Mouse (Mus musculus): ENCODE results near the gene Bcl11a.
A peak's percentile ranks its signal among the peaks of the same experiment; 100 is the strongest.

The Bcl11a gene

GRCm38 (mm10) chr11:24158026-24158425 lies 80.2 kb downstream of the Bcl11a start:
- no peak for DNase-seq (ENCODE audit: low spot score in 2 of 2)

DNA sequence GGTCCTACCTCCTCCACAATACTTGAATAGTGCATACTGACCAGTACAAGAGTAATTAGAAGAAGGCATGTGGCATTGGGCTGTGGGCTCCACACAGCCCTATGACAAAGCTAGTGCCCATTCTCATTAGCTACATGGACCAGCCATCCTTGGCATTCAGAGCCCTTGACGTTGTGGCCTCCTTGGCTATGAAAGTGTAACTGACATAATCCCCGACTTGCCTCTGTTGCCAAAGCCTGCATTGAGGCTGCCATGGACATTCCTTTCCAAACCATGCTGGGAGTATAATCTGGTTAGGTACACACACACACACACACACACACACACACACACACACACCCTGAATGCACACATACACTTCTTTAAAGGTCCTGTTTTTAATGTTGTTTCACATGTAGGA lies 81.8 kb downstream of the Bcl11a start:
- no peak for DNase-seq (ENCODE audit: low spot score in 2 of 2)

DNA sequence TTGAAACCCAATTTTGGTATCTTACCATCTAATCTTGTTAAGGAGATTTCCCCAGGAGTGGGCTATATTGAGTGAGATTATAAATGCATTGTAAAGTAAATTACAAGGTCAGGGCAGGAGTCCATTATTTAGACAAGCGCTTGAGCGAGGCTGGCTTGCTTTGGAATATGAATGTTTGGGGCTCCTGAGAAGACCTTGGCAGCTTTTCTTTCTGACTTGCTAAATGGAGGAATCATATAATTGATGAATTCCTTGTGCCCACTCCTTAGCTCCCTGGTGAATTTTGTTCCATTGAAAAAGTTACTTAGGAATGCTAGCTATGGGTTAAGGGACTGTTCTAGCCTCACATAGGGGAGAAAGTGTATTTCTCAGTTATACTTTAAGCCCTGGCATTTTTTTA lies 83.6 kb downstream of the Bcl11a start:
- DNase-seq (ENCODE audit: low spot score in 2 of 2): no peak

DNA sequence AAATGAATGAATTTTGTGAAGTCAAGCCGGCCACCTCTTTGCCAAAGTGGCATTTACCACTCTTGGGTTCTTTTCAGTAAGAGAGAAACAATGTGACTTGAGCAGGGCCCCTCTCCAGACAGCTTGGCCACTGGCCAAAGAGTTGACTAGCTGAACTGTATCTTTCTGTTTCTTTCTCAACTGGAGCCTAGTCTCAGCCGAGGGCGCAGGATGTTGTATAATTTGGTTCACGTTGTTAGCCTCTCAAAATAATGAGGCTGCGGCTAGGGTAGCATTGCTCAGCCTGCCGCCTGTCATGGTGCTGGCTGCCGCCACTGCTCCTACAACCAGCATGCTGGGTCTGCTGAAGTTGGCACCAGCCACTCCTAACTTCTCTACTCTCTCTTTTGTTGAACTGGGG lies 84.2 kb downstream of the Bcl11a start:
- DNase-seq (ENCODE audit: low spot score in 2 of 2): peak; percentile 55 to 65

DNA sequence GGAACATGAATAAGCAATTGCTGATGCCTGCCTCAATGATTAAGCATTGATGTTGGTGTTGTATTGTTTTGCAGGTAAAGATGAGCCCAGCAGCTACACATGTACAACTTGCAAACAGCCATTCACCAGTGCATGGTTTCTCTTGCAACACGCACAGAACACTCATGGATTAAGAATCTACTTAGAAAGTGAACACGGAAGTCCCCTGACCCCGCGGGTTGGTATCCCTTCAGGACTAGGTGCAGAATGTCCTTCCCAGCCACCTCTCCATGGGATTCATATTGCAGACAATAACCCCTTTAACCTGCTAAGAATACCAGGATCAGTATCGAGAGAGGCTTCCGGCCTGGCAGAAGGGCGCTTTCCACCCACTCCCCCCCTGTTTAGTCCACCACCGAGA lies 85.2 kb downstream of the Bcl11a start:
- no peak for DNase-seq (ENCODE audit: low spot score in 2 of 2)

GRCm38 (mm10) chr11:24164065-24164464 lies 86.2 kb downstream of the Bcl11a start:
- DNase-seq (ENCODE audit: low spot score in 2 of 2): no peak

DNA sequence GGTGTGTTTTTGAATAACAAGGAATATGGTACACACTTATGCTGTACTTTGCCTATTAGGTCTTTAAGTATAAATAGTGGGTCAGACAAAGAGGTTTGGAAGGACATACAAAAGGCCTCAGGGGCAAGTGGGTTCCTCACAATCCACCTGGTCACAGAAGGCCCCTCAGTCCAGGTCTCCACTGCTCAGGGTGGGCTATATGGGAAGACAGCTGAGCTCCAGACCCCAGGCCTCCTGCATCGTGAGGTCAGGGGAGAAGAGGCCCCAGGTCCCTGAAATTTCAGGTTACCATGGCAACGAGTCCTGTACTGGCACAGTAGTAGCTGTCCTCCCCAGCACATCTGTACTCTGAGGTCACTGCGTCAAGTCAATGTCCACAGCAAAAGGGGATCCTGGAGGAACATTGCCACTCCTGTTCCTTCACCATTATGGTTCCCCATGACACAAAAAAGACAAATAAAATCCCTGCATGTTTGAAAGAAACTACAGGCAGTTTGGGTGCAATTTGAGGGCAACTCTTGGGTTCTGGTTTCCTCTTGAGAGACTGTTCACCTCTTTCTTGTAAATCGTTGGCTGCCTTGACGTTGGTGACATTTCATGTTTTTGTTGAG lies 93.9 kb downstream of the Bcl11a start:
- DNase-seq (ENCODE audit: low spot score in 2 of 2): no peak

DNA sequence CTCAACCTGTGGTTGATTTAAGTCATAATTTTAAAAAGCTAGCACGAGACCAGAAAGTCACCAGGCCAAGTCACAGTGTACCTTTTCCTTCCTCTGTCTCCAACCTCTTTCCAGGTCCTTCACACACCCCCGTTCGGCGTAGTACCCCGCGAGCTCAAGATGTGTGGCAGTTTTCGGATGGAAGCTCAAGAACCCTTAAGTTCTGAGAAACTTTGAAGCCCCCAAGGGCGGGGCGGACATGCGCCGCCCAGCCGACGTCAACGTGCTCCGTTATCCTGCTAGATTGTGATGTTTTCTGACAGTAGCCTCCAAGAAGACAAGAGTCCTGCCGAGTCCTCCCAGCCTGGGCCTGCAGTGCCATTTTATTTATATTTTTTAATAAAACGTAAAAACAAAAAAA lies 94.7 kb downstream of the Bcl11a start:
- DNase-seq (ENCODE audit: low spot score in 2 of 2): no peak

DNA sequence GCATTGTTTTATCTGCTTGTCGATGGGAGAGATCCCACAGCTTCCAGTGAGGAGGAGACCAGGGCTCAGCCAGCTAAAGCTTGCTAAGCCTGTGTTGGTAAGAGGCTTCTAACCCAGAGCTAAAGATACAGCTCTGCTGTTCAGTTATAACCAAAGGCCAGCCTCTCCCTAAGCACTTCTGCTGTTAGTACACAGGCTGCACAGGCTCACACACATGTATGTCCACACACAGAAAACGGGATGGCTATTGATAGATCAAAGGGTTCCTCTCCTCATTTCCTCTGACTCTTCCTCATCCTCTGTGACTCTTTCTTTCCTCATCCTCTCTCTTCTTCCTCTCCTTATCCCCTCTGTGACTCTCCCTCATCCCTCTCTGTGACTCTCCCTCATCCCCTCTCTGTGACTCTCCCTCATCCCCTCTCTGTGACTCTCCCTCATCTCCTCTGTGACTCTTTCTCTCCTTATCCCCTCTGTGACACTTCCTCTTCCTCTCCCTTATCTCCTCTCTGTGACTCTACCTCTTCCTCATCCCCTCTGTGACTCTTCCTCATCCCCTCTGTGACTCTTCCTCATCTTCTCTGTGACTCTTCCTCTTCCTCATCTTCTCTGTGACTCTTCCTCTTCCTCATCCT lies 96.4 kb downstream of the Bcl11a start:
- DNase-seq (ENCODE audit: low spot score in 2 of 2): no peak

GRCm38 (mm10) chr11:24177458-24177857 lies 99.6 kb downstream of the Bcl11a start:
- DNase-seq (ENCODE audit: low spot score in 2 of 2): no peak

DNA sequence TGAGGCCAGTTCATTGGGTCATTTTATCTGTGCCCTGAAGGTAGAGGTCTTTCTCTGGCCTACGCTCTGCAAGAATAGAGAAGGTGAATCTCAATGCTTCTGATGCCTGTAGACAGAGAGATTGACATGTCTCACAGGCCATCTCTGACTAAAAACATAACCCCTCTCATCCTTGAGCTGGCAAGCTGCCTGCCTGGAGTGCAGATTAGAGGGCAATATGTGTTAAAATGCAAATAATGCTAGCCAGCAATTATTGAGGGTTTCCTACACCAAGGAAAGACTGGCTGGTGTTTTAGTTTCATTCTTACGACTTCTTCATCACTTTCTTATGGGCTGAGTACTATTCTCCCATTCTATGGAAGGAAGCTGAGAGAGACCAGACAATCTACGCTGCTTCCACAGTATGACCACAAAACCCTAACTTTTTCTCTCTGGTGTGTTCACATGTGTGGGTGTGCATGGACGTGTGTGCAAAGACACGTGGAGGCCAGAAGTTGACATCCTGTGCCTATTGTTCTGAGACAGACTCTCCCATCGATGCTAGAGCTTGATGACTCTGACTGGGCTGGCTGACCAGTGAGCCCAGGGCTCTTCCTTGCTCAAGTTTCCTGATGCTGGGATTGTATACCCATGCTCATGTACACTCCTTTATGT lies 101.1 kb downstream of the Bcl11a start:
- DNase-seq (ENCODE audit: low spot score in 2 of 2): no peak

DNA sequence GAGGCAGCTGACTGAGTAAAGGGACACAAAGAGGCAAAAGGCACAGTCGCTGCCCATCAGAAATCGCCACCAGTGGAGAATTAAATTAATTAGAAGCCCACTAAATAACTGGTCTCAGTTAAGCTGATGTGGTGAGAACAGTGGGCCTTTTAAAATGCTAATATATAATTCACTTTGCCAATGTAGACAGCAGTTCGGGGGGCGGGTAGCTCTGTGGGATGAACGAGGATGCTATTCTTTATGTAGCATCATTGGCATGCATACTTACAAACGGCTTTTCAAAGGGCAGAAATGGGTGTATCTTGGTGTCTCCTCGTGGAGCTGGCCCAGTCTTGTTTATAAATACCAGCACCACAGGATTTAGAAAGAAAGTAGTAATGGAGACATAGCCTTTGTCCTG lies 102.2 kb downstream of the Bcl11a start:
- DNase-seq (ENCODE audit: low spot score in 2 of 2): peak in 1 of 2 experiments; percentile 43

DNA sequence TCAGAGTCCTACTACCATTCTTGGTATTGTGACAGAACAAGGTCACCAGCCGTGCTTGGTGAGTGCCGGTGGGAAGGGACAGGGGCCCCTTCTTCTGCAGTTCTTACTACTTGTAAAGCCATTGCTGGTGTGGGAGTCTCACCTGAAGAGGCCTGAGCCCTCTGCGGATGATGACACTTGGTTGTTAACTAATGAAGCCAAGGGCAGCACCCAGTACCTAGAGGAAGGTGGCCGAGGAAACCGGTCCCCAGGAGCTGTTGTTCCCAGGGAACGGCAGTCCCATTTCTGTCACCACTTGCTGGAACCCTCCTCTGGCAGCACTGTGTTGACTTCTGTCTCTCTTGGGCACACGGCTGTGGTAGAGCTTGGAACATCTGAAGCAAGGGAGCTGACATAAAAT lies 105.6 kb downstream of the Bcl11a start:
- DNase-seq (ENCODE audit: low spot score in 2 of 2): no peak

GRCm38 (mm10) chr11:24184932-24185331 lies 107.1 kb downstream of the Bcl11a start:
- no peak for DNase-seq (ENCODE audit: low spot score in 2 of 2)

DNA sequence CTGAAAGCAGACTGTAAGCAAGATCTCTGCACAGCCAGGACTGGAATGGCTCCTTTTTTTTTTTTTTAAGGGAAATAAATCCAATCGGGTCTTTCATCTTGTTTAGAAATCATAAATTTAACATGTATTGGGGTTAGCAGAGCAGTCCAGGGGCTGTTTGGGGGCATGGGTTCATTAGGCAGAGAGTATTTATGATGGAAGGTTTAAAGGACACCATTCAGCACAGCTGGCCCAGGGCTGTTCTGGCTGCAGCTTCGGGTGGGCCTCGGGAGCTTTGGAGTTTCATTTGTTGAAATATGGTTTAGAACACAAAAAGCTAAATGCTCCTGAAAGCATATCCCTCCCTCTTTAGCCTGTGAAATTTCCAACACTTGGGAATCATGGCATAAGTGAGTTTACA lies 112.6 kb downstream of the Bcl11a start:
- no peak for DNase-seq (ENCODE audit: low spot score in 2 of 2)

- DNase-seq (ENCODE audit: low spot score in 2 of 2): no peak
Measured at GRCm38 (mm10) chr11:24196460-24197190, 118.8 kb downstream of the Bcl11a start.

- DNase-seq (ENCODE audit: low spot score in 2 of 2): no peak
Measured at GRCm38 (mm10) chr11:24197424-24197823, 119.6 kb downstream of the Bcl11a start.

DNA sequence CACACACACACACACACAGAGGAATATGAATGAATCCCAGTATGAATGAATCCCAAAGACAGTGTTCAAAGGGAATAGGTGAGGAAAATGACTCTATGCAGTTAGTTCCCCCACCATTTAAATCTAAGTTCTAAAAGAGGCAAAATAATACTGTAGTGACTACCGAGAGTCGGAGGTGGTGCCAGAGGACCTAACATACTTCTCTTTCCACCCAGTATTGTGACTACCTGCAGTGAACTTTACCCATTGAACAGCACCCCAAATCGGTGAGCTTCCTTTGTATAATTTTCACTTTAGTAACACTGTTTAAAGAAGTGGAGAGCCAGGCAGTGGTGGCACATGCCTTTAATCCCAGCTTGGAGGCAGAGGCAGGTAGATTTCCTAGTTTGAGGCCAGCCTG lies 121.7 kb downstream of the Bcl11a start:
- DNase-seq (ENCODE audit: low spot score in 2 of 2): no peak

GRCm38 (mm10) chr11:24200310-24200709 lies 122.5 kb downstream of the Bcl11a start:
- no peak for DNase-seq (ENCODE audit: low spot score in 2 of 2)

DNA sequence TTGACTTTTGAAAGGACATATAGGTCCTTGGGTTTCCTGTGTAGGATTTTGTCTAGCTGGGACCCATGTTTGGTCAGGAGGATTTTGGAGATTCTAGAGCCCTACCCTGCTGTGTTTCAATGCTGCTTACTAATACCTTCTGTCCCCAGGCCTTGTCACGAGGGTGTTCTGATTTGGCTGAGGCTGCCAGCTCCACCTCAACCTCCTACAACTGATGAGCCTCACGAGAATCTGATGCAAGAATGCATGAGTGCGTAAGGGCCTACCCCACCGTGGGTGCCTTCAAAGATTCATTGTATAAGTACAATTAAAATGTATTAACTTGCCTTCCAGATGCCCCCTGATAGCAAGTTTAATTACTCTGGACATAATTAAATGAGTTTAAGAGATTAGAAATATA lies 123.4 kb downstream of the Bcl11a start:
- no peak for DNase-seq (ENCODE audit: low spot score in 2 of 2)

DNA sequence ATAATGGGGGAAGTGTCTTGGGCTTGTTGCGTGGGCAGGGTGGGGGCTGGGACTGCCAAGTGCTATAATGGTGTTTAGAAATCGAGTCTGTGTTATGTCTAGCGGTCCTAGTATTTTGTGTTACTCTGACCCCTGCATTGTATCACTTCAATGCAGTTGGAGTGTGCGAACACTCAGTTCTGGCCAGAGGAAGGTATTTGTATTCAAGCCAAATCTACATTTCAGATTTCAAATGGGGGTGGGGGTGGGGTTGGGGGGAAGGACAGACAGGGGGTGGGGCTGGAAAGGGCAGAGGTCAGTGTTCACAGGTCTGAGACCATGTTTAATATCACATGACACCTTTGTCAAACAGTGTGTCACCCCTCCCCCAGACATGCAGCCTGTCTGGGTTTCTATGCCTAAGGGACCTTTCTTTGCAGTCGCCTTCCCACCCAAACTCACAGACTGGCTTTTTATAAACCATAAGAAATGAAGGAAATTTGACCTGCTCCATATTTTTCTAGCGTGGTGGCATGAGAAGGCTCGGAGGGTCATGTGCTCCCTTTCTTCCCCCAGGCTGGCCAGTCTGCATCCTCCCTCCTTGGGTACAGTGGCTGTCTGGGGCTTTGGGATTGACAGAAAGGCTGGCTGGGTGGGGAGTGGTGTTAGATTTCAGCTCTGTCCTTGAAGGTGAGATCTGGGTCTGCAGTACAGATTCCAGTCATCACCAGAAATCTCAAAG lies 124.9 kb downstream of the Bcl11a start:
- no peak for DNase-seq (ENCODE audit: low spot score in 2 of 2)

GRCm38 (mm10) chr11:24203489-24203888 lies 125.6 kb downstream of the Bcl11a start:
- no peak for DNase-seq (ENCODE audit: low spot score in 2 of 2)

Measured in frontal cortex, postnatal 36 days (tissue).